Comparison of ENCODE assay signal across 9 mouse cellular contexts in genomic region chr13:45637324-45637723, GRCm38 (mm10).
DNase-seq lines count a peak whose midpoint lies in the region; ATAC-seq and TF ChIP-seq lines count a peak whose summit lies in the region.
"Had no signal": no experiment of that assay in that cellular context is flagged by ENCODE, and none has a peak within 500 bp of the region (broad histone marks: within the 10 kb centered on the region; RNA-seq: fewer than 3 reads in every experiment).

No protein-coding gene starts in this region.

- no peak overlapping the region for H3K4me2 ChIP-seq in intestine, embryonic 14.5 days (ENCODE audit: low read length)
- H3K4me2 ChIP-seq in intestine, embryonic 16.5 days (ENCODE audit: low read depth, low read length), result no peak overlapping the region
- H3K4me2 ChIP-seq in lung, embryonic 14.5 days, result no peak overlapping the region
- H3K4me2 ChIP-seq: embryonic facial prominence, embryonic 15.5 days; limb, embryonic 15.5 days had no signal

- DNase-seq in intestine, embryonic 14.5 days (ENCODE audit: low spot score), result peak; percentile 59
- DNase-seq in A20 (ENCODE audit: low read depth, low spot score) (peak; percentile 25), ES-E14 (ENCODE audit: low read depth, low spot score) (no peak)
- peak; percentile 47 for DNase-seq in embryonic facial prominence, embryonic 10.5 days (ENCODE audit: low spot score)
- peak; percentile 80 for DNase-seq in lung, embryonic 14.5 days

- no peaks in the 10 kb centered on the region for H3K9me3 ChIP-seq in intestine, embryonic 14.5 days (ENCODE audit: control insufficient read depth, low read length)
- no peaks in the 10 kb centered on the region for H3K9me3 ChIP-seq in intestine, embryonic 16.5 days (ENCODE audit: control insufficient read depth, low read length)
- no peaks in the 10 kb centered on the region for H3K9me3 ChIP-seq in ES-E14 (ENCODE audit: control insufficient read depth, insufficient read depth, low read depth, low read length)
- no peaks in the 10 kb centered on the region for H3K9me3 ChIP-seq in embryonic facial prominence, embryonic 10.5 days
- no peaks in the 10 kb centered on the region for H3K9me3 ChIP-seq in lung, embryonic 14.5 days (ENCODE audit: low read depth, low read length)
- H3K9me3 ChIP-seq: embryonic facial prominence, embryonic 15.5 days; limb, embryonic 15.5 days had no signal

- WGBS in intestine, embryonic 14.5 days, result 50% methylated on average over 8 of the region's 8 CpGs
- 56% methylated on average over 8 of the region's 8 CpGs for WGBS in intestine, embryonic 16.5 days
- WGBS in embryonic facial prominence, embryonic 10.5 days, result 56% methylated on average over 8 of the region's 8 CpGs
- 42% methylated on average over 8 of the region's 8 CpGs for WGBS in lung, embryonic 14.5 days

- H3K27ac ChIP-seq in intestine, embryonic 14.5 days (ENCODE audit: low read depth), result no peak overlapping the region
- no peak overlapping the region for H3K27ac ChIP-seq in intestine, embryonic 16.5 days (ENCODE audit: low read length)
- no peak overlapping the region for H3K27ac ChIP-seq in ES-E14 (ENCODE audit: insufficient read depth, low read depth, low read length, poor library complexity, severe bottlenecking)
- no peak overlapping the region for H3K27ac ChIP-seq in embryonic facial prominence, embryonic 10.5 days (replicated peaks)
- no peak overlapping the region for H3K27ac ChIP-seq in lung, embryonic 14.5 days (ENCODE audit: low read depth)
- H3K27ac ChIP-seq: embryonic facial prominence, embryonic 15.5 days; limb, embryonic 15.5 days had no signal

- H3K36me3 ChIP-seq in intestine, embryonic 14.5 days (ENCODE audit: control insufficient read depth, insufficient read depth, low read length), result no peaks in the 10 kb centered on the region
- no peaks in the 10 kb centered on the region for H3K36me3 ChIP-seq in intestine, embryonic 16.5 days (ENCODE audit: control insufficient read depth, insufficient read depth, low read length)
- H3K36me3 ChIP-seq in ES-E14 (ENCODE audit: control insufficient read depth, insufficient read depth, low read length, poor library complexity, severe bottlenecking), result no peaks in the 10 kb centered on the region
- no peaks in the 10 kb centered on the region for H3K36me3 ChIP-seq in embryonic facial prominence, embryonic 10.5 days (replicated peaks)
- H3K36me3 ChIP-seq in lung, embryonic 14.5 days (ENCODE audit: insufficient read depth), result no peaks in the 10 kb centered on the region
- H3K36me3 ChIP-seq: embryonic facial prominence, embryonic 15.5 days; limb, embryonic 15.5 days had no signal

- H3K27me3 ChIP-seq in intestine, embryonic 14.5 days (replicated peaks; ENCODE audit: control insufficient read depth, insufficient read depth, low read length), result no peaks in the 10 kb centered on the region
- H3K27me3 ChIP-seq in intestine, embryonic 16.5 days (replicated peaks; ENCODE audit: control insufficient read depth, insufficient read depth, low read length), result no peaks in the 10 kb centered on the region
- no peaks in the 10 kb centered on the region for H3K27me3 ChIP-seq in embryonic facial prominence, embryonic 10.5 days (replicated peaks; ENCODE audit: low read depth, poor library complexity, severe bottlenecking)
- no peaks in the 10 kb centered on the region for H3K27me3 ChIP-seq in lung, embryonic 14.5 days (ENCODE audit: insufficient read depth, low read length)
- H3K27me3 ChIP-seq: embryonic facial prominence, embryonic 15.5 days; limb, embryonic 15.5 days had no signal

- no peak overlapping the region for H3K9ac ChIP-seq in intestine, embryonic 14.5 days (ENCODE audit: low read length)
- H3K9ac ChIP-seq in intestine, embryonic 16.5 days (ENCODE audit: low read depth, low read length), result no peak overlapping the region
- no peak overlapping the region for H3K9ac ChIP-seq in ES-E14 (ENCODE audit: insufficient read depth, low read depth, low read length, poor library complexity, severe bottlenecking)
- no peak overlapping the region for H3K9ac ChIP-seq in lung, embryonic 14.5 days
- H3K9ac ChIP-seq: embryonic facial prominence, embryonic 15.5 days; limb, embryonic 15.5 days had no signal

- no peaks in the 10 kb centered on the region for H3K4me1 ChIP-seq in intestine, embryonic 14.5 days (replicated peaks; ENCODE audit: control insufficient read depth, insufficient read depth, low read length)
- H3K4me1 ChIP-seq in intestine, embryonic 16.5 days (ENCODE audit: control insufficient read depth, insufficient read depth, low read length), result no peaks in the 10 kb centered on the region
- no peaks in the 10 kb centered on the region for H3K4me1 ChIP-seq in ES-E14 (ENCODE audit: control insufficient read depth in 2 of 2, insufficient read depth in 2 of 2, low read length in 2 of 2, poor library complexity in 1 of 2)
- no peaks in the 10 kb centered on the region for H3K4me1 ChIP-seq in embryonic facial prominence, embryonic 10.5 days
- H3K4me1 ChIP-seq in lung, embryonic 14.5 days (ENCODE audit: insufficient read depth), result no peaks in the 10 kb centered on the region
- H3K4me1 ChIP-seq: limb, embryonic 15.5 days had no signal

- peak; percentile 75 for TF ChIP-seq CTCF in lung, embryonic 14.5 days (IDR thresholded peaks at IDR 0.05; ENCODE audit: low read depth)

- no peak overlapping the region for H3K4me3 ChIP-seq in intestine, embryonic 14.5 days (ENCODE audit: low read depth, low read length)
- H3K4me3 ChIP-seq in intestine, embryonic 16.5 days (ENCODE audit: low read length), result no peak overlapping the region
- H3K4me3 ChIP-seq in ES-E14 (ENCODE audit: insufficient read depth in 1 of 2, low read depth in 1 of 2, low read length in 2 of 2, poor library complexity in 1 of 2, severe bottlenecking in 1 of 2), result no peak overlapping the region
- no peak overlapping the region for H3K4me3 ChIP-seq in embryonic facial prominence, embryonic 10.5 days
- no peak overlapping the region for H3K4me3 ChIP-seq in lung, embryonic 14.5 days (ENCODE audit: low read depth, low read length)
- H3K4me3 ChIP-seq: embryonic facial prominence, embryonic 15.5 days; limb, embryonic 15.5 days had no signal

- in situ Hi-C loops in ES-E14 (cut with MboI; ENCODE audit: low sequenced_read_pairs in 2 of 2, unreplicated experiment in 2 of 2), result no loop called here

- no peak for ATAC-seq in intestine, embryonic 14.5 days (replicated peaks; ENCODE audit: low FRiP score, low TSS enrichment, low read depth)
- no peak for ATAC-seq in intestine, embryonic 16.5 days
- ATAC-seq in lung, embryonic 14.5 days (ENCODE audit: insufficient read depth), result no peak
- ATAC-seq in monocyte, adult 5-6 weeks (replicated peaks; ENCODE audit: insufficient number of reproducible peaks, low FRiP score, low TSS enrichment, poor library complexity, severe bottlenecking), result no peak

TF ChIP-seq in ES-E14, 5 proteins besides CTCF, POLR2A, EP300 and RAD21:
- TF ChIP-seq MAFK (IDR thresholded peaks at IDR 0.05; ENCODE audit: insufficient read depth, low read depth, low read length) (no peak), ZNF384 (IDR thresholded peaks at IDR 0.05; ENCODE audit: low read depth, low read length) (peak; percentile 87)
